Mouse (Mus musculus) G1E (cell line): ENCODE measurements at regions not wholly inside any gene's neighbourhood (a gene's known extent, or its start where the extent isn't known, plus 50 kb on each side); places are given as distances from the start of the nearest gene placed in this dataset.

Source experiments
- CTCF ChIP-seq: IDR thresholded peaks from 2 replicates; pipeline ENCODE4 v1.5.1; 2012; ENCODE audit warnings: low read depth, low read length, inconsistent platforms, mixed read lengths
- GATA1 ChIP-seq: IDR thresholded peaks from 2 replicates; pipeline ENCODE4 v1.6.1; 2012; ENCODE audit warnings: borderline replicate concordance, low read length, inconsistent platforms, mixed read lengths
- GATA2 ChIP-seq: IDR thresholded peaks from 2 replicates; pipeline ENCODE4 v1.6.1; 2012; ENCODE audit warnings: low read depth, low read length, inconsistent platforms, borderline replicate concordance

- TF ChIP-seq CTCF (no peak), GATA1 (no peak), GATA2 (no peak)
Observed at GRCm38 (mm10) chr3:144367766-144368116, 162.7 kb upstream of the Lmo4 start.
